Mouse (Mus musculus) testis, adult 2 months (tissue): Measurements from ENCODE around the gene Camkv.

Source experiments
- CTCF ChIP-seq: fragments of 200-500 bp; IDR thresholded peaks from 2 replicates; pipeline ENCODE4 v1.5.1; 2012; ENCODE audit warnings: low read depth, mild to moderate bottlenecking, inconsistent platforms, low read length, moderate library complexity; ENCODE audit not compliant: control insufficient read depth, insufficient read depth, insufficient replicate concordance
- POLR2A ChIP-seq: fragments of 200-500 bp; IDR thresholded peaks from 2 replicates; pipeline ENCODE4 v1.6.1; 2012; ENCODE audit warnings: low read depth, mild to moderate bottlenecking, inconsistent platforms, low read length, moderate library complexity; ENCODE audit not compliant: control insufficient read depth

- no peak for TF ChIP-seq POLR2A
- no peak for TF ChIP-seq CTCF
Measured at GRCm38 (mm10) chr9:107901627-107901914, 33.9 kb upstream of the Camkv start.
